Mouse (Mus musculus) liver, embryonic 14.5 days (tissue): ENCODE data around the gene Nfkb1. TPM values are rescaled to one million over a fixed set of nuclear protein-coding genes. Genes with fewer than 3 reads are reported as not detected.

Experiments
- ATAC-seq: fragments of 200-750 bp; cut with Nextera tagmentation; 2 replicates; pipeline ENCODE4 v1.8.0; 2017; ENCODE audit warnings: moderate number of reproducible peaks, mild to moderate bottlenecking, moderate library complexity; ENCODE audit not compliant: insufficient read depth
- DNase-seq, 3 experiments: peaks; one replicate each; pipeline ENCODE4 v3.0.0-alpha.2; 2012 to 2013; ENCODE audit warnings: low read depth in 3 of 3, low spot score in 3 of 3
- H3K27ac ChIP-seq: fragments of 300-500 bp; sonication (generic); 2 replicates; pipeline ENCODE4 v1.5.1; 2014; ENCODE audit warnings: moderate library complexity, mild to moderate bottlenecking, control low read depth, inconsistent platforms
- H3K27me3 ChIP-seq: fragments of 300-500 bp; sonication (generic); 2 replicates; pipeline ENCODE4 v1.6.1; 2014; ENCODE audit warnings: mild to moderate bottlenecking, low read length, moderate library complexity; ENCODE audit not compliant: control insufficient read depth, insufficient read depth
- H3K36me3 ChIP-seq: fragments of 300-500 bp; sonication (generic); replicated peaks from 2 replicates; pipeline ENCODE4 v1.6.1; 2014; ENCODE audit warnings: low read depth; ENCODE audit not compliant: control insufficient read depth, insufficient read depth
- H3K4me1 ChIP-seq, 2 experiments: fragments of 200-500 bp in 1 of 2; fragments of 300-500 bp in 1 of 2; sonication (generic) in 1 of 2; replicated peaks; 2 replicates each; pipeline ENCODE4 v1.6.1; 2012 to 2014; ENCODE audit warnings: antibody characterized with exemption in 1 of 2, inconsistent platforms in 1 of 2, low read length in 1 of 2; ENCODE audit not compliant: control insufficient read depth in 2 of 2, insufficient read depth in 2 of 2
- H3K4me2 ChIP-seq: fragments of 300-500 bp; sonication (generic); 2 replicates; pipeline ENCODE4 v1.6.1; 2014; ENCODE audit warnings: low read depth, mild to moderate bottlenecking, control low read depth, moderate library complexity
- H3K4me3 ChIP-seq, 2 experiments: fragments of 200-500 bp in 1 of 2; fragments of 300-500 bp in 1 of 2; sonication (generic) in 1 of 2; 2 replicates each; pipeline ENCODE4 v1.5.1; 2012 to 2014; ENCODE audit warnings: low read depth in 2 of 2, low read length in 2 of 2, mild to moderate bottlenecking in 2 of 2, control low read depth in 1 of 2, inconsistent platforms in 1 of 2, moderate library complexity in 1 of 2; ENCODE audit not compliant: insufficient read depth in 1 of 2
- H3K9ac ChIP-seq: fragments of 300-500 bp; sonication (generic); replicated peaks from 2 replicates; pipeline ENCODE4 v1.6.1; 2014; ENCODE audit warnings: mild to moderate bottlenecking, control low read depth, moderate library complexity
- H3K9me3 ChIP-seq: fragments of 300-500 bp; sonication (generic); 2 replicates; pipeline ENCODE4 v1.6.1; 2016; ENCODE audit warnings: low read length, mixed read lengths; ENCODE audit not compliant: control insufficient read depth
- CTCF ChIP-seq: IDR thresholded peaks from 2 replicates; pipeline ENCODE4 v1.5.1; 2016; ENCODE audit warnings: antibody characterized with exemption, low read depth, control low read depth
- EP300 ChIP-seq: IDR thresholded peaks from 2 replicates; pipeline ENCODE4 v1.6.1; 2016; ENCODE audit warnings: antibody characterized with exemption, low read depth
- WGBS: fragments of 180-500 bp; shearing (Covaris S2); extraction: QIAGEN DNeasy Blood & Tissue Kit; methylation state at CpG from one replicate; pipeline ENCODE4 v1.1.7; 2014; ENCODE audit not compliant: insufficient replicate concordance; 5-methylcytosine and 5-hydroxymethylcytosine counted together
- polyA plus RNA-seq, 2 experiments: library from polyadenylated mRNA; depleted of rRNA in 1 of 2; stranded (reverse) in 1 of 2; unstranded in 1 of 2; fragments of >200 nt; fragmentation: Nextera tagmentation in 1 of 2; extraction: Ambion mirVana in 1 of 2; gene quantifications; 2 replicates each; pipeline versions ENCODE4 v1.2.1 to v1.2.3; 2012 to 2014

The Nfkb1 gene
- polyA plus RNA-seq, 2 experiments, result 11.2 to 16.5 TPM

GRCm38 (mm10) chr3:135629830-135630355 lies 61.5 kb downstream of the Nfkb1 start:
- no peaks in the 10 kb centered on the region for H3K36me3 ChIP-seq
- H3K9me3 ChIP-seq, result no peaks in the 10 kb centered on the region
- no peak for ATAC-seq
- no peak overlapping the region for H3K27ac ChIP-seq
- peaks cover 5 to 11% of the 10 kb centered on the region in 2 experiments; a peak in 3 of 4 replicates for H3K4me1 ChIP-seq
- H3K4me3 ChIP-seq, result no peak overlapping the region
- H3K27me3 ChIP-seq, result no peaks in the 10 kb centered on the region
- no peak for TF ChIP-seq EP300
- TF ChIP-seq CTCF, result no peak
- no peak overlapping the region for H3K9ac ChIP-seq
- DNase-seq, result no peak
- no peak overlapping the region for H3K4me2 ChIP-seq
- 68% methylated on average over 4 of the region's 4 CpGs for WGBS

- no peak overlapping the region for H3K9ac ChIP-seq
- no peak overlapping the region for H3K27ac ChIP-seq
- H3K4me3 ChIP-seq, result no peak overlapping the region
- no peaks in the 10 kb centered on the region for H3K36me3 ChIP-seq
- 62% methylated on average over 9 of the region's 9 CpGs for WGBS
- H3K4me1 ChIP-seq, result peaks cover 5 to 9% of the 10 kb centered on the region in 2 experiments; a peak in 3 of 4 replicates
- no peak overlapping the region for H3K4me2 ChIP-seq
- no peaks in the 10 kb centered on the region for H3K27me3 ChIP-seq
- TF ChIP-seq EP300 (no peak), CTCF (no peak)
- no peak for ATAC-seq
- H3K9me3 ChIP-seq, result no peaks in the 10 kb centered on the region
- no peak for DNase-seq
These were observed 62.6 kb downstream of the Nfkb1 start for GRCm38 (mm10) chr3:135628706-135629169.

DNA sequence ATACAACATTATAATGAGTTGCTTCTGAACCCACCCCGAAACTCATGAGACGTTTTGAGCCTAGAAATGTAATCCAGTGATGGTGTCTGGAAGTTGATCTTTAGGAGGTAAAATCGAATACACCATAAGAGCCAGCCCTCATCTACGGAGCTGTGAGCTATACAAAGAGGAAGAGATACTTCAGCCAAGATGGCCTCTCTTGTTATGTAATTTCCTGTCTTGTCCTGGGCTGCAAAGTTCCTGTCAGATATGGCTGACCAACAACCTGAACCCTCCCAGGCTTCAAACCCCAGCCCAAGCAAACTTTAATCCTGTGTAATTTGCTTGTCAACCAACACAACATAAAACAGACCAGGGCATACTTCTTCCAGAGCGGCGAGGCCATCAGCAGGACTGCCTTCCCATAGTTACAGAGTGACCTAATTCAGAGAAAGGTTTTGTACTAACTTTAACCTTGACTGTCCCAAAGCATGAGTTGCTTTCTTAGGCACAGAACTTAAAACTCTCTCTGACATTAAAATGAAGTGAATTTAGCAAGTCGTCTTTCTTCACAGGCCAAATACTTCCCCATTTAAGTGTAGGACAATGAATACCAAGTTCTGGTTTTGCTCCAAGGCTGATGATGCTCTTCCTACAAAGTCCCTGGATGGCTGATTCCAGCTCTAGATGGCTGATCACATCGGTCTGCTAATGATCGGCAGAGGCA lies 63.2 kb downstream of the Nfkb1 start:
- H3K4me2 ChIP-seq, result no peak overlapping the region
- WGBS, result 66% methylated on average over 9 of the region's 9 CpGs
- no peaks in the 10 kb centered on the region for H3K9me3 ChIP-seq
- H3K36me3 ChIP-seq, result no peaks in the 10 kb centered on the region
- ATAC-seq, result no peak
- no peak overlapping the region for H3K27ac ChIP-seq
- TF ChIP-seq EP300 (no peak), CTCF (no peak)
- no peak overlapping the region for H3K4me3 ChIP-seq
- no peak for DNase-seq
- H3K27me3 ChIP-seq, result no peaks in the 10 kb centered on the region
- H3K9ac ChIP-seq, result no peak overlapping the region
- peaks cover 5 to 9% of the 10 kb centered on the region in 2 experiments; a peak in 3 of 4 replicates for H3K4me1 ChIP-seq

GRCm38 (mm10) chr3:135625290-135625689 lies 66.1 kb downstream of the Nfkb1 start:
- H3K27me3 ChIP-seq, result no peaks in the 10 kb centered on the region
- TF ChIP-seq CTCF, result no peak
- no peak for TF ChIP-seq EP300
- WGBS, result 94% methylated on average over 2 of the region's 2 CpGs
- H3K27ac ChIP-seq, result no peak overlapping the region
- DNase-seq, result no peak
- no peak overlapping the region for H3K4me3 ChIP-seq
- peaks cover 0 to 2% of the 10 kb centered on the region in 2 experiments; a peak in 2 of 4 replicates for H3K4me1 ChIP-seq
- no peak for ATAC-seq
- H3K9me3 ChIP-seq, result no peaks in the 10 kb centered on the region
- no peak overlapping the region for H3K9ac ChIP-seq
- no peak overlapping the region for H3K4me2 ChIP-seq
- H3K36me3 ChIP-seq, result no peaks in the 10 kb centered on the region

DNA sequence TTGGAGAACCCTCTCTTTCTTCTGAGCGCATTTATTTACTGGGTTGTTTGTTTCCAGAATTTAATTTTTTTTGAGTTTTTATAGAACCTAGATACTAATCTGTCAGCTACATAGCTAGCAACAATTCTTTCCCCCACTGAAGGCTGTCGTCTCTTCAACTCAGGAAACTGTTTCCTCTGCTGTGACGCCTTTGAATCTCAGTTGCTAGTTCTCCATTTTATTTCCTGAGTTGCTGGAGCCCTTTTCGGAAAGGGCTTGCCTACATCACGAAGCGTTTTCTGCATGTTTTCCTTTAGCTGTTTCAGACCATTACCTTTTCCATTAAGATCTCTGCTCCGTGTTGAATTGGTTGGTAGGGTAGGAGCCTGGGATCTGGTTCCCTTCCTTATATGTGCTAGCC lies 74.6 kb downstream of the Nfkb1 start:
- TF ChIP-seq CTCF (no peak), EP300 (no peak)
- H3K9me3 ChIP-seq, result no peaks in the 10 kb centered on the region
- no peaks in the 10 kb centered on the region for H3K4me1 ChIP-seq
- 46% methylated on average over 7 of the region's 7 CpGs for WGBS
- H3K27ac ChIP-seq, result no peak overlapping the region
- H3K4me2 ChIP-seq, result no peak overlapping the region
- H3K4me3 ChIP-seq, result no peak overlapping the region
- no peak overlapping the region for H3K9ac ChIP-seq
- DNase-seq, result no peak
- no peaks in the 10 kb centered on the region for H3K27me3 ChIP-seq
- no peaks in the 10 kb centered on the region; the same call in 1 of the 2 replicates for H3K36me3 ChIP-seq
- no peak for ATAC-seq
